Mouse (Mus musculus) adrenal gland, postnatal 10 days (tissue): Measurements from ENCODE around the gene Llph. TPM values are rescaled to one million over a fixed set of nuclear protein-coding genes. Genes with fewer than 3 reads are reported as not detected.
A peak's percentile ranks its signal among the peaks of the same experiment; 100 is the strongest.

Experiments
- DNase-seq: peaks from one replicate; pipeline ENCODE4 v3.0.0; 2021; ENCODE audit warnings: mixed read lengths
- total RNA-seq, 2 experiments: library from RNA; stranded (reverse); gene quantifications; 2 replicates each; pipeline ENCODE4 v1.2.3; 2021

The Llph gene
- total RNA-seq, 2 experiments from 2014 or later = 20.3 to 24.7 TPM

- peak; percentile 23 for DNase-seq
Measured at GRCm38 (mm10) chr10:120279482-120280128, 52.7 kb downstream of the Llph start.

GRCm38 (mm10) chr10:120280375-120280774 is 53.5 kb downstream of the Llph start:
- no peak for DNase-seq

- DNase-seq = no peak
Measured at GRCm38 (mm10) chr10:120281700-120282099, 54.8 kb downstream of the Llph start.

Other genes starting within 250 kb of the Llph start
- 10 to 100 TPM; 10.2 to 13.5 TPM for gene Helb, start 114.1 kb upstream of the Llph start, total RNA-seq
- 100 to 1,000 TPM; 116 to 117 TPM for gene Tmbim4, start 25.5 kb upstream of the Llph start, total RNA-seq
- gene Irak3, start 24.9 kb upstream of the Llph start, total RNA-seq = 1 to 10 TPM; 3.3 to 3.4 TPM
- gene Hmga2, start 249.4 kb downstream of the Llph start, total RNA-seq = 1 to 10 TPM; 3.9 to 6.4 TPM